Mouse (Mus musculus) heart, postnatal 0 days (tissue): ENCODE measurements at regions not wholly inside any gene's neighbourhood (a gene's known extent, or its start where the extent isn't known, plus 50 kb on each side); places are given as distances from the start of the nearest gene placed in this dataset.

ENCODE experiments used
- ATAC-seq: fragments of 200-750 bp; cut with Nextera tagmentation; 2 replicates; pipeline ENCODE4 v1.8.0; 2017; ENCODE audit warnings: low read depth, moderate number of reproducible peaks, moderate library complexity; ENCODE audit not compliant: insufficient read depth
- DNase-seq: peaks from one replicate; pipeline ENCODE4 v3.0.0-alpha.2; 2016; ENCODE audit warnings: low spot score
- H3K27ac ChIP-seq: fragments of 300-500 bp; sonication (generic); 2 replicates; pipeline ENCODE4 v1.5.1; 2014; ENCODE audit warnings: low read depth, mild to moderate bottlenecking
- H3K27me3 ChIP-seq: fragments of 300-500 bp; sonication (generic); 2 replicates; pipeline ENCODE4 v1.6.1; 2014; ENCODE audit warnings: low read length, mixed read lengths; ENCODE audit not compliant: control insufficient read depth, insufficient read depth
- H3K36me3 ChIP-seq: fragments of 300-500 bp; sonication (generic); replicated peaks from 2 replicates; pipeline ENCODE4 v1.6.1; 2014; ENCODE audit warnings: low read length, mixed read lengths; ENCODE audit not compliant: control insufficient read depth, insufficient read depth
- H3K4me1 ChIP-seq: fragments of 300-500 bp; sonication (generic); 2 replicates; pipeline ENCODE4 v1.6.1; 2014; ENCODE audit warnings: antibody characterized with exemption; ENCODE audit not compliant: control insufficient read depth, insufficient read depth
- H3K4me2 ChIP-seq: fragments of 300-500 bp; sonication (generic); 2 replicates; pipeline ENCODE4 v1.6.1; 2014; ENCODE audit warnings: low read depth, mild to moderate bottlenecking, low read length, moderate library complexity
- H3K4me3 ChIP-seq: fragments of 300-500 bp; sonication (generic); 2 replicates; pipeline ENCODE4 v1.5.1; 2014; ENCODE audit warnings: low read depth, low read length
- H3K9ac ChIP-seq: fragments of 300-500 bp; sonication (generic); replicated peaks from 2 replicates; pipeline ENCODE4 v1.6.1; 2014; ENCODE audit warnings: low read depth, low read length, mixed read lengths
- H3K9me3 ChIP-seq: fragments of 300-500 bp; sonication (generic); replicated peaks from 2 replicates; pipeline ENCODE4 v1.6.1; 2016; ENCODE audit warnings: low read length; ENCODE audit not compliant: control insufficient read depth
- CTCF ChIP-seq: IDR thresholded peaks from 2 replicates; pipeline ENCODE4 v1.5.1; 2016; ENCODE audit warnings: antibody characterized with exemption, control low read depth, low read depth
- EP300 ChIP-seq: IDR thresholded peaks from 2 replicates; pipeline ENCODE4 v1.6.1; 2016; ENCODE audit warnings: antibody characterized with exemption, low read depth
- WGBS: fragments of 180-500 bp; shearing (Covaris S2); extraction: QIAGEN DNeasy Blood & Tissue Kit; methylation state at CpG from one replicate; pipeline ENCODE4 v1.1.7; 2014; 5-methylcytosine and 5-hydroxymethylcytosine counted together

DNA sequence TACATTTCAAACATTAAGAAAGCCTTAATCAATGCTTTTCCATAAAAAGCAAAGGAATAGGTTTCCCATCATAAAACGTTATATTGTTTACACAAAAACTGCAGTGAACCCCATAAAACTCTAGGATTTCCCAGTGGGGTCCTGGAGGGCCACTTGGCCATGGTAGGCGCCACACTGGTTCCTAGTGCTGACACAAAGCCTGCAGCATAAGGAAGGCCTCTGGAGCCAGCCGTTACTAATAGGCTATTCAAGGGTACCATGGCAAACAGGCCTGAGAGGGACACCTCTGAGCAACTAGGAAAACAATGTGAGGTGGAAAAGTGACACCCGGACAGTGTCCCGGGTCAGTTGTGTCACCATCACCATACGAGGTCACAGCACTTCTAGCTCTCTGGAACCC is 231.9 kb downstream of the Ttc32 start:
- H3K36me3 ChIP-seq: no peaks in the 10 kb centered on the region
- DNase-seq (no peak), ATAC-seq (no peak)
- H3K9me3 ChIP-seq: no peaks in the 10 kb centered on the region
- H3K27ac ChIP-seq: no peak overlapping the region
- no peaks in the 10 kb centered on the region for H3K27me3 ChIP-seq
- no peak overlapping the region for H3K9ac ChIP-seq
- no peaks in the 10 kb centered on the region for H3K4me1 ChIP-seq
- 63% methylated on average over 6 of the region's 6 CpGs for WGBS
- no peak overlapping the region for H3K4me3 ChIP-seq
- no peak for TF ChIP-seq EP300
- H3K4me2 ChIP-seq: no peak overlapping the region

- 69% methylated on average over 4 of the region's 4 CpGs for WGBS
Measured at GRCm38 (mm10) chr12:9266221-9266620, 236.4 kb downstream of the Ttc32 start.

GRCm38 (mm10) chr12:9271484-9271883 is 241.7 kb downstream of the Ttc32 start:
- Histone ChIP-seq H3K9me3 (no peaks in the 10 kb centered on the region), H3K27me3 (no peaks in the 10 kb centered on the region), H3K36me3 (no peaks in the 10 kb centered on the region), H3K9ac (no peak overlapping the region), H3K4me3 (no peak overlapping the region), H3K4me1 (no peaks in the 10 kb centered on the region), H3K4me2 (no peak overlapping the region), H3K27ac (no peak overlapping the region)
- DNase-seq: no peak
- 83% methylated on average over 2 of the region's 2 CpGs for WGBS
- TF ChIP-seq CTCF: no peak
- no peak for TF ChIP-seq EP300
- no peak for ATAC-seq

More at GRCm38 (mm10) chr12:9266221-9266620, 236.4 kb downstream of the Ttc32 start:
- Histone ChIP-seq H3K4me2 (no peak overlapping the region), H3K4me1 (no peaks in the 10 kb centered on the region), H3K27me3 (no peaks in the 10 kb centered on the region), H3K9ac (no peak overlapping the region), H3K4me3 (no peak overlapping the region), H3K27ac (no peak overlapping the region), H3K36me3 (no peaks in the 10 kb centered on the region), H3K9me3 (no peaks in the 10 kb centered on the region)
- TF ChIP-seq EP300 (no peak), CTCF (no peak)
- DNase-seq: no peak
- ATAC-seq: no peak

DNA sequence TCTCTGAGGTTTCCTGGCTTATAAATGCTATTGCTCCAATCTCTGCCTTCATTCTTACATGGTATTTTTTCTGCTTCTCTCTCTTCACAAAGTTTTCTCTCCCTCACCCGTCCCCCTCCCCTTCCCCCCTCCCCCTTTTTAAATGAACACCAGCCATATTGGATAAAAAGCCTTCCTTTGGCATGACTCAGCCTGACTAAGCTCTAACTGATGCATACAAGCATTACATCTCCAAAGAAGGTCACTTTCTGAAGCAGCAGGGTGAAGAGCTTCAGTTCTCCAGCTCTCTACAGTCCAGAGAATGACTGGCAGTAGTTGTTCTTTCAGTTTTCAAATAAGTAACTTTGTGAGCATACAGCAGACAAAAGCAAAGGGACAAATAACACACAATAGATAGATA is 244.4 kb downstream of the Ttc32 start:
- H3K9ac ChIP-seq: no peak overlapping the region
- H3K27ac ChIP-seq: no peak overlapping the region
- no peaks in the 10 kb centered on the region for H3K9me3 ChIP-seq
- no peak overlapping the region for H3K4me3 ChIP-seq
- no peaks in the 10 kb centered on the region for H3K27me3 ChIP-seq
- H3K36me3 ChIP-seq: no peaks in the 10 kb centered on the region
- ATAC-seq: no peak
- DNase-seq: no peak
- no peaks in the 10 kb centered on the region for H3K4me1 ChIP-seq
- no peak overlapping the region for H3K4me2 ChIP-seq
- 38% methylated on average over 1 of the region's 1 CpGs for WGBS
- TF ChIP-seq EP300: no peak
- no peak for TF ChIP-seq CTCF

- Histone ChIP-seq H3K27me3 (no peaks in the 10 kb centered on the region), H3K9me3 (no peaks in the 10 kb centered on the region), H3K27ac (no peak overlapping the region), H3K36me3 (no peaks in the 10 kb centered on the region), H3K4me1 (no peaks in the 10 kb centered on the region), H3K4me2 (no peak overlapping the region), H3K9ac (no peak overlapping the region), H3K4me3 (no peak overlapping the region)
- DNase-seq (no peak), ATAC-seq (no peak)
- WGBS: 86% methylated on average over 7 of the region's 7 CpGs
- TF ChIP-seq EP300 (no peak), CTCF (no peak)
Measured at GRCm38 (mm10) chr12:9275697-9276096, 245.9 kb downstream of the Ttc32 start.

DNA sequence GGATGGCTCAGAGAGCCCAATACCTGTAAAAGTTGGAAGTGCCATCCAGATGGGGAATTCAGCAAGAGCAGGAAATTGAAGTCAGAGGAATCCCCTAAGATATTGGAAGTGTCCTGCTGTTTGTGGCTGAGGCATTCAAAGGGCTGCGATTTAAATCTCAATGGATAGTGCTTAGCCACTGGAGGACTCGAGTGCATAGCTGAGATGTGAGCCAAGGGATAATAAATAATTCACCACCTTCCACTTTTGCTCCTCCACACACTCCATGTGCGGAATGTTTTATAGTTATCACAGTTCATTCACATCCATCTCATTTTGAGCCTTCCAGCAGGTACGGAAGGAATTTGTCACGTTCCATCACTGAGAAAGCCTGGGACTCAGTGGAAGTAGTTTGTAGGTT is 248.9 kb downstream of the Ttc32 start:
- H3K36me3 ChIP-seq: no peaks in the 10 kb centered on the region
- H3K27me3 ChIP-seq: no peaks in the 10 kb centered on the region
- no peaks in the 10 kb centered on the region for H3K9me3 ChIP-seq
- H3K4me3 ChIP-seq: no peak overlapping the region
- 30% methylated on average over 5 of the region's 5 CpGs for WGBS
- H3K4me1 ChIP-seq: no peaks in the 10 kb centered on the region
- ATAC-seq: no peak
- no peak overlapping the region for H3K9ac ChIP-seq
- no peak overlapping the region for H3K4me2 ChIP-seq
- TF ChIP-seq CTCF: no peak
- TF ChIP-seq EP300: no peak
- DNase-seq: no peak
- H3K27ac ChIP-seq: no peak overlapping the region
